15 mouse cellular contexts compared by ENCODE assay signal in genomic region chr16:31358991-31359390, GRCm38 (mm10). TPM values are rescaled to one million over a fixed set of nuclear protein-coding genes. Genes with fewer than 3 reads are reported as not detected.
DNase-seq lines count a peak whose midpoint lies in the region; ATAC-seq and TF ChIP-seq lines count a peak whose summit lies in the region.
"Had no signal": no experiment of that assay in that cellular context is flagged by ENCODE, and none has a peak within 500 bp of the region (broad histone marks: within the 10 kb centered on the region; RNA-seq: fewer than 3 reads in every experiment).

No protein-coding gene starts in this region.

- no peaks in the 10 kb centered on the region for H3K27me3 ChIP-seq in heart, embryonic 15.5 days
- no peaks in the 10 kb centered on the region for H3K27me3 ChIP-seq in liver, embryonic 15.5 days

- DNase-seq in heart, postnatal 10 days = no peak
- DNase-seq in ES-E14 (ENCODE audit: low read depth, low spot score) = peak; percentile 47
- DNase-seq in c-Kit-positive CD71-positive TER-119-positive erythroid progenitor cells, embryonic 14.5 days (ENCODE audit: low spot score) = peak; percentile 46
- no peak for DNase-seq in left cerebral cortex, adult 11 months (ENCODE audit: low spot score)
- DNase-seq in gastrocnemius, postnatal 10 days = no peak
- DNase-seq in kidney, postnatal 36 days = no peak
- DNase-seq: cerebellum, adult 11-12 months; embryo, embryonic 11 days; kidney, postnatal 4 days had no signal

- in situ Hi-C loops in ES-E14 (cut with MboI; ENCODE audit: low sequenced_read_pairs in 2 of 2, unreplicated experiment in 2 of 2) = loop anchor here in 1 of 2 experiments (10.0 to 25.0 kb wide), 2 partner anchors 274 to 772 kb away; partner anchors contain the start of genes Fam43a, Lsg1 and Xxylt1

- no peaks in the 10 kb centered on the region for H3K9me3 ChIP-seq in heart, embryonic 15.5 days (replicated peaks)
- H3K9me3 ChIP-seq in ES-E14 (ENCODE audit: control insufficient read depth, insufficient read depth, low read depth, low read length) = no peaks in the 10 kb centered on the region
- H3K9me3 ChIP-seq in liver, embryonic 15.5 days (replicated peaks) = no peaks in the 10 kb centered on the region

- H3K4me2 ChIP-seq in heart, embryonic 15.5 days = peak overlapping the region; percentile 45
- H3K4me2 ChIP-seq in liver, embryonic 15.5 days = peak overlapping the region; percentile 56

- no peak overlapping the region for H3K4me3 ChIP-seq in heart, embryonic 15.5 days
- peak overlapping the region; percentile 17 to 42; a peak in 3 of 4 replicates for H3K4me3 ChIP-seq in ES-E14 (ENCODE audit: insufficient read depth in 1 of 2, low read depth in 1 of 2, low read length in 2 of 2, poor library complexity in 1 of 2, severe bottlenecking in 1 of 2)
- H3K4me3 ChIP-seq in liver, embryonic 15.5 days (replicated peaks) = 0 out of 2 replicates have a peak overlapping the region, but pooled peaks have one; percentile 14

- 28% methylated on average over 9 of the region's 9 CpGs for WGBS in heart, embryonic 15.5 days
- 39% methylated on average over 9 of the region's 9 CpGs for WGBS in liver, embryonic 15.5 days (ENCODE audit: insufficient replicate concordance)

- intact Hi-C loops in heart, postnatal 10 days (cut with DNase I) = loop anchor here (5.0 to 10.0 kb wide), 3 partner anchors 384 to 804 kb away; partner anchors contain the start of genes Fam43a and Tmem44

- no peak overlapping the region for H3K9ac ChIP-seq in heart, embryonic 15.5 days
- H3K9ac ChIP-seq in ES-E14 (ENCODE audit: insufficient read depth, low read depth, low read length, poor library complexity, severe bottlenecking) = peak overlapping the region; percentile 37; the same call in 1 of the 2 replicates
- no peak overlapping the region for H3K9ac ChIP-seq in liver, embryonic 15.5 days

- no peaks in the 10 kb centered on the region for H3K36me3 ChIP-seq in heart, embryonic 15.5 days
- no peaks in the 10 kb centered on the region for H3K36me3 ChIP-seq in ES-E14 (ENCODE audit: control insufficient read depth, insufficient read depth, low read length, poor library complexity, severe bottlenecking)
- no peaks in the 10 kb centered on the region for H3K36me3 ChIP-seq in liver, embryonic 15.5 days (replicated peaks)

- H3K27ac ChIP-seq in heart, embryonic 15.5 days = no peak overlapping the region
- no peak overlapping the region for H3K27ac ChIP-seq in ES-E14 (ENCODE audit: insufficient read depth, low read depth, low read length, poor library complexity, severe bottlenecking)
- no peak overlapping the region for H3K27ac ChIP-seq in liver, embryonic 15.5 days (replicated peaks)
- H3K27ac ChIP-seq: macrophage had no signal

- H3K4me1 ChIP-seq in heart, embryonic 15.5 days (replicated peaks) = peaks cover 11% of the 10 kb centered on the region
- H3K4me1 ChIP-seq in ES-E14 (ENCODE audit: control insufficient read depth in 2 of 2, insufficient read depth in 2 of 2, low read length in 2 of 2, poor library complexity in 1 of 2) = peaks cover 10 to 21% of the 10 kb centered on the region in 2 experiments
- peaks cover 25% of the 10 kb centered on the region for H3K4me1 ChIP-seq in liver, embryonic 15.5 days (replicated peaks)

- ATAC-seq in heart, embryonic 15.5 days (replicated peaks; ENCODE audit: insufficient number of reproducible peaks, insufficient read depth, low FRiP score, low read depth) = no peak
- ATAC-seq in liver, embryonic 15.5 days (ENCODE audit: insufficient read depth) = peak; percentile 34; the same call in 1 of the 2 replicates
- ATAC-seq: CD4-positive, CD25-positive, alpha-beta regulatory T cell, adult 4 months; inflammation-experienced regulatory T-cells, adult 6 months had no signal

TF ChIP-seq in ES-E14, 5 proteins besides CTCF, POLR2A, EP300 and RAD21:
- no peak for TF ChIP-seq ZC3H11A (IDR thresholded peaks at IDR 0.05; ENCODE audit: borderline replicate concordance, low read depth, low read length)
- TF ChIP-seq HCFC1 (IDR thresholded peaks at IDR 0.05; ENCODE audit: borderline replicate concordance, insufficient read depth, low read length) = no peak
- no peak for TF ChIP-seq ZNF384 (IDR thresholded peaks at IDR 0.05; ENCODE audit: low read depth, low read length)
- no peak for TF ChIP-seq CHD2 (IDR thresholded peaks at IDR 0.05; ENCODE audit: low read depth, low read length)
- TF ChIP-seq MAFK (IDR thresholded peaks at IDR 0.05; ENCODE audit: insufficient read depth, low read depth, low read length) = no peak

RNA-seq across cellular contexts. Expression of gene Apod, which starts 44.4 kb away (rescaled TPM):
- 0.33 and 0.35 TPM in 2 replicates for polyA plus RNA-seq in heart, embryonic 15.5 days (2015; fragmentation: Nextera tagmentation; extraction: Ambion mirVana)
- total RNA-seq in heart, postnatal 10 days (2021) = 1 to 10 TPM in 1 of 2 experiments, under 1 TPM in 1; 0.91 to 1.1 TPM
- 10.6 and 22.7 TPM in 2 replicates for total RNA-seq in ES-E14 (2012; rRNA removed)
- not detected in 2 replicates for polyA plus RNA-seq in liver, embryonic 15.5 days (2015; fragmentation: Nextera tagmentation; extraction: Ambion mirVana)
- total RNA-seq in gastrocnemius, postnatal 10 days (2021) = 10 to 100 TPM; 14.0 to 18.3 TPM
- total RNA-seq: liver, adult 2 months had no signal
- polyA plus RNA-seq: CD4-positive, CD25-positive, alpha-beta regulatory T cell, adult 4 months; liver, adult 2 months had no signal

Comparison
In these comparisons a context has a peak if more than half of its experiments do, and no peak if none do; other contexts are left out.
1. DNase-seq: peak in ES-E14 (single experiment) and c-Kit-positive CD71-positive TER-119-positive erythroid progenitor cells, embryonic 14.5 days (single experiment); none in heart, postnatal 10 days (0 of 2), left cerebral cortex, adult 11 months (single experiment), gastrocnemius, postnatal 10 days (single experiment) and kidney, postnatal 36 days (0 of 2).